Mouse (Mus musculus): ENCODE results near the gene Cdc42ep4. TPM values are rescaled to one million over a fixed set of nuclear protein-coding genes. Genes with fewer than 3 reads are reported as not detected.
A peak's percentile ranks its signal among the peaks of the same experiment; 100 is the strongest.

Gene Cdc42ep4
- polyA plus RNA-seq, 1 experiment from 2014 or later, result 59.0 TPM

- Histone ChIP-seq H3K36me3 (ENCODE audit: control insufficient read depth, insufficient read depth, low read length) (no peaks in the 10 kb centered on the region), H3K4me2 (ENCODE audit: low read depth, low read length) (no peak overlapping the region), H3K9me3 (ENCODE audit: control insufficient read depth, low read length) (no peaks in the 10 kb centered on the region), H3K27ac (ENCODE audit: low read length) (peak overlapping the region; percentile 74; the same call in 1 of the 2 replicates), H3K4me3 (ENCODE audit: low read length) (no peak overlapping the region), H3K4me1 (ENCODE audit: control insufficient read depth, insufficient read depth, low read length) (peaks cover 35% of the 10 kb centered on the region), H3K9ac (ENCODE audit: low read depth, low read length) (no peak overlapping the region), H3K27me3 (replicated peaks; ENCODE audit: control insufficient read depth, insufficient read depth, low read length) (no peaks in the 10 kb centered on the region)
- peak; percentile 49 for ATAC-seq
- WGBS, result 62% methylated on average over 2 of the region's 2 CpGs
Measured at GRCm38 (mm10) chr11:113788183-113788789, 36.6 kb upstream of the Cdc42ep4 start.

GRCm38 (mm10) chr11:113787432-113788182 lies 35.9 kb upstream of the Cdc42ep4 start:
- no peaks in the 10 kb centered on the region for H3K36me3 ChIP-seq (ENCODE audit: control insufficient read depth, insufficient read depth, low read length)
- ATAC-seq, result no peak
- H3K4me2 ChIP-seq (ENCODE audit: low read depth, low read length), result no peak overlapping the region
- no peaks in the 10 kb centered on the region for H3K9me3 ChIP-seq (ENCODE audit: control insufficient read depth, low read length)
- peak overlapping the region; percentile 33 for H3K27ac ChIP-seq (ENCODE audit: low read length)
- H3K9ac ChIP-seq (ENCODE audit: low read depth, low read length), result no peak overlapping the region
- H3K4me3 ChIP-seq (ENCODE audit: low read length), result no peak overlapping the region
- H3K27me3 ChIP-seq (replicated peaks; ENCODE audit: control insufficient read depth, insufficient read depth, low read length), result no peaks in the 10 kb centered on the region
- 82% methylated on average over 13 of the region's 13 CpGs for WGBS
- peaks cover 35% of the 10 kb centered on the region for H3K4me1 ChIP-seq (ENCODE audit: control insufficient read depth, insufficient read depth, low read length)

DNA sequence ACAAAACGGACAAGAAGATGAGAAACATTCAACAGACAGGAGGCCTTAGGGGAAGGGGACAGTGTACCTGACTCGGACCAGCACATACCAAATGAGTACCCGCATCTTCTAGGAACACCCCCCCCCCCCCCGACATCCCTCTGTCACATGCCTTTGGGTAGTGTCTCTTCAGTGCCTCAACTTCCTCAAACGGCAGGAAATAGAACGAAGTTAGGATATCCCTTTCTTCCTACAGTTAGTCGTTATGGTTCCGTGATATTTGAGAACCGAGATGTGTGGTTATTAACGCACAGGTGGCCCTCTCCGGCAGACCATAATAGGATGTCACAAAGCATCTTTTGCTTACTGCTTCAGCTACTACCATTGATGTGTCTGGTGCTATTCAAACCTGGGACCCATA lies 35.3 kb upstream of the Cdc42ep4 start:
- H3K36me3 ChIP-seq (ENCODE audit: control insufficient read depth, insufficient read depth, low read length), result no peaks in the 10 kb centered on the region
- no peak overlapping the region for H3K27ac ChIP-seq (ENCODE audit: low read length)
- no peaks in the 10 kb centered on the region for H3K9me3 ChIP-seq (ENCODE audit: control insufficient read depth, low read length)
- no peak overlapping the region for H3K4me2 ChIP-seq (ENCODE audit: low read depth, low read length)
- no peaks in the 10 kb centered on the region for H3K27me3 ChIP-seq (replicated peaks; ENCODE audit: control insufficient read depth, insufficient read depth, low read length)
- 82% methylated on average over 11 of the region's 11 CpGs for WGBS
- ATAC-seq, result no peak
- H3K9ac ChIP-seq (ENCODE audit: low read depth, low read length), result no peak overlapping the region
- H3K4me3 ChIP-seq (ENCODE audit: low read length), result no peak overlapping the region
- H3K4me1 ChIP-seq (ENCODE audit: control insufficient read depth, insufficient read depth, low read length), result peaks cover 35% of the 10 kb centered on the region

DNA sequence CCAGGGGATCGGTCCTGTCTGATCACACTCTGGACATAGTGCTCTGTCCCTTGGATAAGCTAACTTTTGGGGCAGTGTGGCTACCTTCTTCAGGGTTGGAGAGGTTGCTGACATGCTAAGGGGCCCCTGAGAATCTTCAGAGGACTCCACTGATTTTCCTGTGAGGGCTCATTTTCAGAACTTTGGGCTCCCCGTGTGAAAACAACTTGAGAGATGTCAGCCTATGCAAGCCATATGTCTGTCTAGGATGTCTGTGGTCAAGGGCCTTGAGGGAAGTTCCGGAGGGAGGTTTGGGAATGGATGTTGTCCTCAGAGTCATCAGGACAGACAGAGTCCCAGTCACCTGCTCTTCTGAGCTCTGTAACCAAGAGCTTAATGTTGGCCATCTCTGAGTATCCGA lies 34.7 kb upstream of the Cdc42ep4 start:
- peak overlapping the region; percentile 56 for H3K4me2 ChIP-seq (ENCODE audit: low read depth, low read length)
- no peaks in the 10 kb centered on the region for H3K36me3 ChIP-seq (ENCODE audit: control insufficient read depth, insufficient read depth, low read length)
- no peaks in the 10 kb centered on the region for H3K9me3 ChIP-seq (ENCODE audit: control insufficient read depth, low read length)
- peak overlapping the region; percentile 36 for H3K4me3 ChIP-seq (ENCODE audit: low read length)
- H3K27me3 ChIP-seq (replicated peaks; ENCODE audit: control insufficient read depth, insufficient read depth, low read length), result no peaks in the 10 kb centered on the region
- peak overlapping the region; percentile 66 for H3K9ac ChIP-seq (ENCODE audit: low read depth, low read length)
- peak overlapping the region; percentile 97 for H3K27ac ChIP-seq (ENCODE audit: low read length)
- ATAC-seq, result no peak
- peaks cover 35% of the 10 kb centered on the region for H3K4me1 ChIP-seq (ENCODE audit: control insufficient read depth, insufficient read depth, low read length)
- 51% methylated on average over 4 of the region's 4 CpGs for WGBS

- H3K27ac ChIP-seq (ENCODE audit: low read length), result peak overlapping the region; percentile 97
- H3K4me1 ChIP-seq (ENCODE audit: control insufficient read depth, insufficient read depth, low read length), result peaks cover 35% of the 10 kb centered on the region
- H3K36me3 ChIP-seq (ENCODE audit: control insufficient read depth, insufficient read depth, low read length), result no peaks in the 10 kb centered on the region
- peak overlapping the region; percentile 36 for H3K4me3 ChIP-seq (ENCODE audit: low read length)
- H3K9me3 ChIP-seq (ENCODE audit: control insufficient read depth, low read length), result no peaks in the 10 kb centered on the region
- H3K4me2 ChIP-seq (ENCODE audit: low read depth, low read length), result peak overlapping the region; percentile 56
- no peaks in the 10 kb centered on the region for H3K27me3 ChIP-seq (replicated peaks; ENCODE audit: control insufficient read depth, insufficient read depth, low read length)
- ATAC-seq, result peak; percentile 82
- WGBS, result 8% methylated on average over 19 of the region's 19 CpGs
- H3K9ac ChIP-seq (ENCODE audit: low read depth, low read length), result peak overlapping the region; percentile 66
Measured at GRCm38 (mm10) chr11:113785406-113786171, 33.9 kb upstream of the Cdc42ep4 start.

DNA sequence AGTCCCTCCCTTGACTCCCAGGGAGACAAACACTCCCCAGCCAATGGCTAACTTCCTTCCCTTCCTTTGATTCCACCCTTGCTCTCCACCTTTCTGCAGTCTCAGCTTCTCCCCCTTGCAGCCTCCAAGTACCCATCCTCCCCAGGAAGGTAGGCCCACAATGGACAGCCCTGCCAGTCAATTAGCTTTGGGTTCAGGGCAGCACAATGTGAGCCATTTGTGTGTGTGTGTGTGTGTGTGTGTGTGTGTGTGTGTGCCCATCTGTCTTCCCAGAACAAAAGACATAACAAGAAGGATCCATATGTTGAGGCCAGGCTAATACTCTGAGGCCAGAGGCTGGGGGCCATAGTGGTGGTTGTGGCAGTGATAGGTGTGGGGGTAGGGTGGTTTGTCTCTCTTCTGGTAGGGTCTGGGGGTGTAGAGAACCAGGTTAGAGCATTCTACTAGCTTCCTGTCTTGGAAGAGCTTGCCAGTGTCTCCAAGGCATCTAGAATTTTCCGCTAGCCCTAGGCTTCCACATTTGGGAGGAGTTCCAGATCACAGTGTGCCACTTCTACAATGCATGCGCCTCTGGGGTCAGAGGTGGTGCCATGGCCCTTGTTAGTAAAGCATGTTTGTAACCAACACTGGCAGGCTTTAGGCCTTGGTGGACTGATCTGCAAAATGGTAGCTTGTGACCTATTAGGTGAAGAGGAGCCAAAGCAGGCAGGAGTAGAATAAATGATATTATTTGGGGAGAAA lies 33.1 kb upstream of the Cdc42ep4 start:
- Histone ChIP-seq H3K27ac (ENCODE audit: low read length) (peak overlapping the region; percentile 97), H3K4me2 (ENCODE audit: low read depth, low read length) (no peak overlapping the region), H3K36me3 (ENCODE audit: control insufficient read depth, insufficient read depth, low read length) (no peaks in the 10 kb centered on the region), H3K4me3 (ENCODE audit: low read length) (no peak overlapping the region), H3K4me1 (ENCODE audit: control insufficient read depth, insufficient read depth, low read length) (peaks cover 36% of the 10 kb centered on the region), H3K9me3 (ENCODE audit: control insufficient read depth, low read length) (no peaks in the 10 kb centered on the region), H3K27me3 (replicated peaks; ENCODE audit: control insufficient read depth, insufficient read depth, low read length) (no peaks in the 10 kb centered on the region), H3K9ac (ENCODE audit: low read depth, low read length) (peak overlapping the region; percentile 66; the same call in 1 of the 2 replicates)
- WGBS, result 52% methylated on average over 2 of the region's 2 CpGs
- no peak for ATAC-seq

- no peak overlapping the region for H3K9ac ChIP-seq (ENCODE audit: low read depth, low read length)
- H3K9me3 ChIP-seq (ENCODE audit: control insufficient read depth, low read length), result no peaks in the 10 kb centered on the region
- WGBS, result 87% methylated on average over 2 of the region's 2 CpGs
- no peaks in the 10 kb centered on the region for H3K27me3 ChIP-seq (replicated peaks; ENCODE audit: control insufficient read depth, insufficient read depth, low read length)
- no peak overlapping the region for H3K4me3 ChIP-seq (ENCODE audit: low read length)
- H3K27ac ChIP-seq (ENCODE audit: low read length), result no peak overlapping the region
- H3K4me2 ChIP-seq (ENCODE audit: low read depth, low read length), result no peak overlapping the region
- no peak for ATAC-seq
- H3K36me3 ChIP-seq (ENCODE audit: control insufficient read depth, insufficient read depth, low read length), result no peaks in the 10 kb centered on the region
- H3K4me1 ChIP-seq (ENCODE audit: control insufficient read depth, insufficient read depth, low read length), result peaks cover 42% of the 10 kb centered on the region
Measured at GRCm38 (mm10) chr11:113782496-113782895, 30.8 kb upstream of the Cdc42ep4 start.

- Histone ChIP-seq H3K36me3 (ENCODE audit: control insufficient read depth, insufficient read depth, low read length) (no peaks in the 10 kb centered on the region), H3K4me2 (ENCODE audit: low read depth, low read length) (no peak overlapping the region), H3K9me3 (ENCODE audit: control insufficient read depth, low read length) (no peaks in the 10 kb centered on the region), H3K9ac (ENCODE audit: low read depth, low read length) (no peak overlapping the region), H3K4me3 (ENCODE audit: low read length) (no peak overlapping the region), H3K27ac (ENCODE audit: low read length) (no peak overlapping the region), H3K27me3 (replicated peaks; ENCODE audit: control insufficient read depth, insufficient read depth, low read length) (no peaks in the 10 kb centered on the region), H3K4me1 (ENCODE audit: control insufficient read depth, insufficient read depth, low read length) (peaks cover 45% of the 10 kb centered on the region)
- WGBS, result 40% methylated on average over 2 of the region's 2 CpGs
- no peak for ATAC-seq
Measured at GRCm38 (mm10) chr11:113782006-113782405, 30.3 kb upstream of the Cdc42ep4 start.

GRCm38 (mm10) chr11:113779680-113780041 lies 28.0 kb upstream of the Cdc42ep4 start:
- no peak overlapping the region for H3K4me2 ChIP-seq (ENCODE audit: low read depth, low read length)
- 30% methylated on average over 6 of the region's 6 CpGs for WGBS

More at GRCm38 (mm10) chr11:113779680-113780041, 28.0 kb upstream of the Cdc42ep4 start:
- Histone ChIP-seq H3K27me3 (replicated peaks; ENCODE audit: control insufficient read depth, insufficient read depth, low read length) (no peaks in the 10 kb centered on the region), H3K9me3 (ENCODE audit: control insufficient read depth, low read length) (no peaks in the 10 kb centered on the region), H3K9ac (ENCODE audit: low read depth, low read length) (no peak overlapping the region), H3K4me1 (ENCODE audit: control insufficient read depth, insufficient read depth, low read length) (peaks cover 29% of the 10 kb centered on the region), H3K27ac (ENCODE audit: low read length) (no peak overlapping the region), H3K36me3 (ENCODE audit: control insufficient read depth, insufficient read depth, low read length) (no peaks in the 10 kb centered on the region), H3K4me3 (ENCODE audit: low read length) (no peak overlapping the region)
- no peak for ATAC-seq

Measured in intestine, embryonic 16.5 days (tissue).